Mouse (Mus musculus) kidney, postnatal 14 days (tissue): Measurements from ENCODE around the gene Hebp2.
"Not testable (repeated sequence)": the region's sequence is repeated elsewhere in the genome, so short reads cannot be mapped to it uniquely, and the experiment has no call there.

Experiments
- DNase-seq: peaks from one replicate; pipeline ENCODE4 v3.0.0; 2022; ENCODE audit warnings: mixed read lengths

The Hebp2 gene

DNA sequence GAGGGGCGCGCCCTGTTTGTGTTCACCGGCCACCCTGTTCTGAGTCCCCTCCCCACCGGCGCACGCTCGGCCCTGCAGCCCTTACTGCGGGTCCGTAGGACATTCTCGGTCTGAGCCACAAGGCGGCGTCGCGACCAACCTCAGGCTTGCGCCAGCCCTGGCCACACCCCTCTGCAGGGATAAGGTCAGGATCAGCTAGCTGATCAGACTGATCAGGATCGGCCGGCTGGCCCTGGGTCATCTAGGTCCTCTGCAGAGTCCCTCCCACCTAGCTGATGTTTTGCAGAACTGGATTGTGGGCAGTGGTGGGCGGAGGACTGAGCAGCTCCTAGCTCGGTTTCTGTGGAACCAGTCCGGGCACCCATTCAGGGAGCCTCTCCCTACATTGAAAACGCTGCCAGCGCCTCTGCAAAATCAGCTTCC lies at the start of gene Hebp2:
Gene Hebp2, minus strand, starts transcription at position 264 of the 423 bp plus-strand sequence.
- peak; percentile 75 for DNase-seq

DNA sequence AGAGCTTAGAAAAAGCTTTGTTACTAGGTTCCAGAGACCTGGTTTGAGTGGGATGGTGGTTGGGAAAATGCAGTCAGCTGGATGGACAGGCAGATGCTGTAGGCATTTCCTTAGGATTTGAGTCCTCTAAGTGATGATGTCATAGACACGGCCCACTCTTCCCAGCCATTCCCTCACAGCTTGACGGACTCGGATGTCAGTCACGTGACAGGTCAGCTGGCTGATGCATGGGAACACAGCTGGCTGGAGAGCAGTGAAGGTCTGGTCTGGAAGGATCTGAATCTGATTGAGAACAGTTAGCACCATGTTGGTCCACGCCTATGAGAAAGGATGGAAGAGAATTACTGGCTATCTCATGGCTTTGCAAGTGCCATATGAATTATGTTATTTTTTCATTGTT lies 43.6 kb upstream of the Hebp2 start:
- no peak for DNase-seq

DNA sequence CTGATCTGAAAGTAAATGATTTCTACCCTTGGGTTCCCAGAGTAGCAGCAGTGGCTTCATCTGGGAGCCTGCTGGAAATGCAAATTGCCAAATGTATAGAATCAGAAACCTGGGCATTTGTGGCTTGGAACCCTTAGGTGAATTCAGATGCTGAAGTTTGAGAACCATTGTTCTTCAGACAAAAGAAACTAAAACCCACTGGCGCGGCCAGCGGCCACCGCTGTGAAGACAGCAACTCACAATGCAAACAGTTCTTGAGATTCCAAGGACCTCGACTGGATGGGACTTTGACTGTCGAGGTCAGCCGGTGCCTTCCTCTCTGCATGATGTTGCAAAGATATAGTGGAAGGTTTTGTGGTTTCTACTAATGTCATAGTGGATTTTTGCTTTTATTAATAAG lies 38.3 kb upstream of the Hebp2 start:
- DNase-seq, result no peak

DNA sequence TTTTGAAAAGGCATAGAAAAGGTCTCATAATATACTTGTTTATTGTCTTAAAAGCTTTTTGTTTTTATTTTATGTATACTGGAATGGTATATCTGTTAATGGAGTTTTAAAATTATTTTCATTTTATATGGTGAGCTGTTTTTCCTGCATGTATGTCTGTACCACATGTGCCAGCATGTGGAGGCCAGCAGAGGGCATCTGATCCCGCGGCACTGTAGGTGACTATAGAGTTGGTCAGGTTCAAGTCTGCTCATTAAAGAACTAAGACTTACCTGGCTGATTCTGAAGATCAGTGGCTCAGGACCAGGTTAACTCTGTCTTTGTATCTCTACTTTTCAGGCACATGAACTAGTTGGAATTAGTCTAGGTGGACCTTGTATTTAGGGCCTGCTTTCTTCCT lies 26.7 kb upstream of the Hebp2 start:
- no peak for DNase-seq

GRCm38 (mm10) chr10:18562940-18563339 lies 17.1 kb upstream of the Hebp2 start:
- peak; percentile 53 for DNase-seq

GRCm38 (mm10) chr10:18561445-18561844 lies 15.6 kb upstream of the Hebp2 start:
- no peak for DNase-seq

DNA sequence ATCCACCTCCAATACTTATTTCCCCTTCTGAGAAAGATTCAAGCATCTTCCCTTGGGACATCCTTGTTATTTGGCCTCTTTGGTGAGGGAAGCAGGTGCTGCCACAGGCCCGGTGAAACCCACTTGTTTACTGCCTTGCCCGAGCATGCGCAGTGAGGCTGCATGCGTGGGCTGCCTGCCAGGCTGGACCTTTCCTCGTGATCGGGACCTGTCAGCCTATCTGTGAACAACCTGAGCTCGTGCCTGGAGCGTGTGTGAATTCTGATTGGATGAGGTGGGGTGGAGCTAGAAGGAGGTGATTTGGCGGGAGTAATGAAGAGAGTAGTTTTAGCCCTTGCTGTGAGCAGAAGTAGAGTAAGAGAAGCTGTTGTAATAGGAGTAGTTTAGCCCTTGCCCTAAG lies 13.2 kb upstream of the Hebp2 start:
- DNase-seq, result not testable (repeated sequence)

DNA sequence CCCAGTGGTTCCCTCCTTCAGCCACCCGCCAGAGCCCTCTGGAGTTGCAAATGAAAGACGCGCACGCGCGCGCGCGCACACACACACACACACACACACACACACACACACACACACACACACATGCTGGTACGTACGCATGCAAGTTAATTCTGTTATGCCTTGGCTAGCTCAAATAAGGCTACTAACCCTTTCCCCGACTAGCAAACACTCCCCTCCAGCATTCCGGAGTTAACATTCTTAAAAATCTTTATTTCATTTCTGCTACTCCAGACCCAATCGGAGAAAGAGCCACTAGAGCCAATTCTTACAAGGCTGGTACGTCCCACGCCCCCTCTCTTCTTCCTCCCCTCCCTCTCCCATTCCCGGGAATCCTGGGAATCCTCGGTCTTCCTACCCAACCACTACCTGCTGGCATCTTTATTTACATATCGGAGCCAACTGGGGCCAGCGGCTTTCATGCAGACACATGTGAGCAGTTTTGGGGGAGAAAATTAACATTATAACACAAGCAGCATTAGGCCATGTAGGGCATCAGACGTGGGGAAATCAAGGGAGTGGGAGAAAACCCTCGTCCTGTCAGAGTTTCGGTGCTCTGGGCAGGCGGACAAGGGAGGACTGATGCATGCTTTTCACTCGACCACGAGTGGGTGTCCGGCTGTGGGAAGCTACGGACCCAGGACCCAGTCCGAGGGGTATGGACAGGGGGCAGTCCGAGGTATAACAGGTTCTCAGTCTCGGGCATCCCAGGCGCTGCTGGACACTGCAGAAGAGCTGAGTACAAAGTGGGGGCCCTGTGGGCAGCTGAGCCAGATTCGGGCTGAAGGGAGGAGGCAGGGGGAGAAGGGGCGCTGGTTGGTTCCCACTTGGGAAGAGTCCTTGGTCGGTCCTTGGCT lies 3.7 kb upstream of the Hebp2 start:
- DNase-seq, result peak; percentile 35

- DNase-seq, result peak; percentile 23
Measured at GRCm38 (mm10) chr10:18547381-18547780, 1.5 kb upstream of the Hebp2 start.

GRCm38 (mm10) chr10:18545309-18545708 lies 567 bp downstream of the Hebp2 start:
- DNase-seq, result no peak

- DNase-seq, result no peak
Measured at GRCm38 (mm10) chr10:18536889-18537288, 9.0 kb downstream of the Hebp2 start.

DNA sequence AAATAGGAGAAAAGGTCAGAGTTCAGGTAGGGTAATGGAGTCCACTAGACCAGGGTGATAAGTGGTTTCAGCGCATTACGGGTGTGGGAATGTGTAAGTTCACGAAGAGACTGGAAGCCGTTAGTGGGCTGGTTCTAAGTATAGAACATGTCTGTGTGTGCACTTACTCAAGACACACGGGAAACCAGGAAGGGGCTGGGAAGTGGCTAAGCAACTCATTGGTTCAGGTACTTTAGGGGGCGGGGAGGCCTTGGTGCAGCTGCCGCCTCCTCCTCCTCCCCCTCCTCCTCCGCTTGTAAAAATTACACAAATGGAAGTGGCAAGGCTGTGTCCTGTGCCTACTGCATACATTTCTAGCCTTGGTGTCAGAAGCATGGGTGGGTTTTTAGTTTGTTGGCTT lies 13.6 kb downstream of the Hebp2 start:
- DNase-seq, result no peak

DNA sequence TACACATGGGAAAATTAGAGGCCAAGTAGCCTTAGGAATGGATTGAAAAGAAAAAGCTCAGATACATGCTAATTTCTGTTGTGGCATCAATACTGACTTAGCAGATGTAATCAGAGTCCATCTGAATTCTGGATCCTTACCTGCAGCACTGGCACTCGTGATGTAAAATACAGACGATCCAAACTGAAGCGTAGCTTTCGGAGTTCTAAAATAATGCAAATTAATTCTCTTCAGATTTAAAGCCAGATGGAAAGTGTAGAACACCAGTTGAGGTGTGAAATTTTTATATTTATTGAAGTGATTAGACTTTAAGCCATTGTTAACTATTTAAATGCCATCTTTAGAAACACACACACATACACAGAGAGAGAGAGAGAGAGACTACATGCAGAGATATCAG lies 15.7 kb downstream of the Hebp2 start:
- no peak for DNase-seq

- no peak for DNase-seq
Measured at GRCm38 (mm10) chr10:18529177-18529576, 16.7 kb downstream of the Hebp2 start.

- DNase-seq, result peak; percentile 54
Measured at GRCm38 (mm10) chr10:18528475-18528874, 17.4 kb downstream of the Hebp2 start.

GRCm38 (mm10) chr10:18527766-18528165 lies 18.1 kb downstream of the Hebp2 start:
- peak; percentile 50 for DNase-seq

GRCm38 (mm10) chr10:18526851-18527675 lies 18.8 kb downstream of the Hebp2 start:
- peak; percentile 42 for DNase-seq

GRCm38 (mm10) chr10:18526184-18526850 lies 19.6 kb downstream of the Hebp2 start:
- DNase-seq, result peak; percentile 37

DNA sequence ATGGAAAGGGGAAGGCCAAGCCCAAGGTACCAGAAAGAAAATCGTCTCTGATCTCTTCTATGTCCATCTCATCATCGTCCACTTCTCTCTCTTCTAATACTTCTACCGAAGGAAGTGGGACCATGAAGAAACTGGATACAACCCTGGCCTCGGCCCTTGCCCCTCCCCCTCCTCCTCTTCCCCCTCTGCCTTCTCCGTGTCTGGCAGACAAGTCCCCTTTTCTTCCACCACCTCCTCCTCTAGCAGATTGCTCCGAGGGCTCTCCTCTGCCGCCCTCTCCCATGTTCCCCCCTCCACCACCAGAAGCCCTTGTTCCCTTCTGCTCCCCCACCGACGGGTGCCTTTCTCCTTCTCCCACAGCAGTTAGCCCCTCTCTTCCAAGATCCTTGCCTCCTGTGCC lies 20.1 kb downstream of the Hebp2 start:
- no peak for DNase-seq

DNA sequence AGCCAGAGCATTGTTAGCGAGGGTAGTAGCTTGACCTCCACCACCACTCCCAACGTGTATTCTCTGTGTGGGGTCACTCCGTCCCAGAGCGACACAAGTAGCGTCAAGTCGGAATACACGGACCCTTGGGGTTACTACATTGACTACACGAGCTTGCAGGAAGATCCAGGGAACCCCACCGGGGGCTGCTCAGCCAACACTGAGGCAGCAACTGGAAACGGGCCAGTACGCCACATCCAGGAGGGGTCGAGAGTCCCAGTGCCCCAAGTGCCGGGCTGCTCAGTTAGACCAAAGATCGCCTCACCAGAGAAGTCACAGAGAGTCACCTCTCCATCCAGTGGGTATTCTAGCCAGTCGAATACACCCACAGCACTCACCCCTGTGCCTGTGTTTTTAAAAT lies 20.6 kb downstream of the Hebp2 start:
- no peak for DNase-seq

DNA sequence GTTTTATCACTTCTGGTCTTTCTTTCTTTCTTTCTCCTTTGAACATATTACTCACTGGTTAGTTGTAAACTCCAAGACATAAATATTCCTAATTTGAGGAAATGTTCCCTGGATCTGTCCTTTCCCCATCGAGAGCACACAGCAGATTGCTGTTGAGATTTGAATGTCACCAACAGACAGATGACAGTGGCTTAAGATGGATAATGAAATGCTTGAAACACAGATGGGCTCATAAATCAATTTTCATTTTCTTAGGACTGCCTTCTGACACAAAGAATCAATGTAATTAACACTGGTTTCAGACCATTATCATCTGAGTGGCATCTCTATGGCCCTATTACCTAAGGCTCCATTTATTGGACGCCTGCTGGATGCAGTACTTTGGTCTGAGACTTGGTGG lies 23.3 kb downstream of the Hebp2 start:
- DNase-seq, result no peak

DNA sequence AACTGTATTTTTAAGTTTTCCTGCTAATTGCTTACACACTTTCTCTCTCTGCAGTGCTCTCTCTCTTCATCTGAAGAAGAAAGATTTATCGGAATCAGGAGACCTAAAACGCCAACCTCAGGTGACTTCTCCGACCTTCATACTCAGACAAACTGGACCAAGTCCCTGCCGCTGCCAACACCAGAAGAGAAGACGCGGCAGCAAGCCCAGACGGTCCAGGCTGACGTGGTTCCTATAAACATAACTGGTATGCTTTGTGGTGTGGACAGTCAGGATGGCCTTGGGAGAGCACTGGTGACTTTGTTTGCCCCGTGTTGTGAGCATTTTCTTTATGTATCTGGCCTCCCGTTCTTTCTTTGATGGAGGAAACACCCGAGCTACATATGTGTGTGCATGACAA lies 34.4 kb downstream of the Hebp2 start:
- no peak for DNase-seq

- DNase-seq, result no peak
Measured at GRCm38 (mm10) chr10:18510663-18511062, 35.2 kb downstream of the Hebp2 start.
